Mouse (Mus musculus) left cerebral cortex, adult 2 months (tissue): ENCODE data around the gene Rnf144a. TPM values are rescaled to one million over a fixed set of nuclear protein-coding genes. Genes with fewer than 3 reads are reported as not detected.

Source experiments
- DNase-seq, 2 experiments: peaks; one replicate each; pipeline ENCODE4 v3.0.0; 2021 to 2022; ENCODE audit warnings: low spot score in 2 of 2, mixed read lengths in 1 of 2; ENCODE audit errors: extremely low spot score in 1 of 2
- H3K27ac ChIP-seq: fragments of 200-600 bp; 2 replicates; pipeline ENCODE4 v1.8.1; 2022
- H3K4me3 ChIP-seq: fragments of 200-600 bp; 2 replicates; pipeline ENCODE4 v1.8.1; 2022
- CTCF ChIP-seq: fragments of 200-600 bp; IDR thresholded peaks from 2 replicates; pipeline ENCODE4 v1.8.1; 2022; ENCODE audit warnings: antibody characterized with exemption, mild to moderate bottlenecking, moderate library complexity
- intact Hi-C: fragments of 180-260 bp; cut with DNase I; formaldehyde crosslinking; loops from one replicate; pipeline ENCODE4 v1.15.1; 2025
- total RNA-seq, 2 experiments: library from RNA; stranded (reverse); gene quantifications; 2 replicates each; pipeline ENCODE4 v1.2.3; 2021

The Rnf144a gene
- total RNA-seq, 2 experiments from 2014 or later, result 26.8 to 34.2 TPM

DNA sequence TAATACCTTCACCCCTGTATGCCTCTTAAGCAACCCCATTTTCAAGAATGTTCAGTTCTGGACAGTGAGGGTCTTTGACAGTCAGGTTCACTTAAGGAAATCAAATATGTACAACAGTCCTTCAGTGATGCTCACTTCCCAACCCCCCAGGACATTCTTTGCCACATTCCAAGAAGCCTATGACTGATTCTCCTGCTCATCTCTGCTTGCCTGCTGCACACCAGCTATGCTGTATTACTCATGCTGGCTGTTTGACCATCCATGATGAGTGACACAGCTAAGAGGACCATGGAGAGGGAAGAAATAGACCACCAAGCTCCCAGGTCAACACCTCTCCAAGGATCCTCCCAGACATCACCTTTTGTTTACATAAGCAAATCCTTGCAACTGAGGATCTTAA is 75.2 kb downstream of the Rnf144a start:
- DNase-seq, result no peak
- intact Hi-C loops, result no loop called here
- TF ChIP-seq CTCF, result no peak
- H3K27ac ChIP-seq, result no peak overlapping the region
- H3K4me3 ChIP-seq, result no peak overlapping the region

- no peak overlapping the region for H3K27ac ChIP-seq
- no peak for DNase-seq
- intact Hi-C loops, result no loop called here
- H3K4me3 ChIP-seq, result no peak overlapping the region
- no peak for TF ChIP-seq CTCF
Measured at GRCm38 (mm10) chr12:26339181-26339580, 75.9 kb downstream of the Rnf144a start.

- TF ChIP-seq CTCF, result no peak
- no peak overlapping the region for H3K27ac ChIP-seq
Measured at GRCm38 (mm10) chr12:26333678-26334077, 81.4 kb downstream of the Rnf144a start.

DNA sequence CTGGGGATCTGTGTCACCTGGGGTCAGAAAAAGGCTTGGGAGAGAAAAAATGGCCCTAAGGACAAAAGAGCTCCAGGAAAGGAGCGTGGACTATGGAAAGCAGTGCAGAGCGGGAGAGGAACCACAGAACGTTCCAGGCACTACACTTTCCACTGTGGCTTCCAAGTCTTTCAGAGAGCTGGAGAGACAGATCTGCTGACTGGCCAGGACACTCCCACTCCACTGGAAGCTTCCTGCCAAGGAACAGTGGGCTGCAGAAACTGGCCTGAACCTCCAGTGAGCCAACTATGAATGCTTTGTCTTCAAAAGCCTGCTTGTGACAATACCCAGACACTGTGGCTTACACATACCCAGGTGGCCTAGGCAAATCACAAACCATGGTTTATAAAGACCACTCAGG is 84.0 kb downstream of the Rnf144a start:
- intact Hi-C loops, result no loop called here
- no peak overlapping the region for H3K4me3 ChIP-seq
- peak; percentile 35 to 38 for DNase-seq
- peak overlapping the region; percentile 74 for H3K27ac ChIP-seq
- no peak for TF ChIP-seq CTCF

More at GRCm38 (mm10) chr12:26333678-26334077, 81.4 kb downstream of the Rnf144a start:
- DNase-seq, result no peak
- H3K4me3 ChIP-seq, result no peak overlapping the region
- intact Hi-C loops, result no loop called here

DNA sequence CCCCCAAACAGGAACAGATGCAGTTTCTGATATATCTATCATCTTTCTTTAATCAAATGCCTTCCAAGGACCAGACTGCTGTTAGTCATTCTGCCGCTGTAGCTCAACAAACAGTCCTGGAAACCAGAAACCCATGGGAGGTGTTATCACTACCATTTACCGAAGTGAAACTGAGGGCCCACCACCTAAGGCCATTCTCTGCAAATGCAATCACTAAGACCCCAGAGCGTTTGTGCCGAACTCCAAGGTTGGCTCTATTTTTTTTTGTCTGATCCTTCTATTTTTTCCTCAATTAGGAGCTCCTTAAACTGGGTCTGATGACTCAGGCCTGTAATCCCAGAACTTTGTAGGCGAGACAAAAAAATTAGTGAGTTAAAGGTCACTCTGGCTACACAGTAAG is 85.3 kb downstream of the Rnf144a start:
- Histone ChIP-seq H3K27ac (no peak overlapping the region), H3K4me3 (no peak overlapping the region)
- intact Hi-C loops, result loop anchor here (5.0 kb wide), 1 partner anchor 83 kb away; no protein-coding TSS in a partner anchor
- no peak for DNase-seq
- no peak for TF ChIP-seq CTCF

DNA sequence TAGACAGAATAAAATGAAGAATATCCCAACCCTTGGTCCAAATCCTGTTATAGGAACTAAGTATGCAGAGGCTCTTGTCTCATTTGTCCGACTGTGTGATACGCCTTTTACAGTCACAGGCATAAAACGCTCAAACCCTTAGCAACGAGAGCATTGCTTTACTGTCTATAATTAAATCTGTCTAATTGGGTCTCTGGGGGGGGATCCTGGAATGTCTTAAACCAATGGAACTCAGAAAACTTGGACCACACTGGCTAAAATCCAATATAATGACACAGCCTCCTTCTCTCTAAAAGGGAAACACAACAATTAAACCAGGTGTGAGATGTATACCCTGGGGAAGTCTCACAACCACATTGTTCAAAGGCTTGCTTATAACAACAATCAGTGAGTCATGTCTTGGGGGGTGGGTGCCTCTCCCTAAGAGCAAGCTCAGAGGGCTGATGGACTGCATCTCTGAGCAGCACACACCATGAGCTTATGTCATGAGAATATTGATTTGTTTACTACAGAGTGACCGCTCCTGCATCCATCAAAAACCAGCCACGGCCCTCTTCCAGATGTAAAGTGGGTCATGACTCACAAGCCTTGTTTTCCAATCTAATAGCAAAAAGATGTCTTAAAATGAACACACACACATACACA is 85.9 kb downstream of the Rnf144a start:
- no peak for DNase-seq
- intact Hi-C loops, result loop anchor here (5.0 kb wide), 1 partner anchor 83 kb away; no protein-coding TSS in a partner anchor
- no peak for TF ChIP-seq CTCF
- H3K27ac ChIP-seq, result no peak overlapping the region
- no peak overlapping the region for H3K4me3 ChIP-seq

DNA sequence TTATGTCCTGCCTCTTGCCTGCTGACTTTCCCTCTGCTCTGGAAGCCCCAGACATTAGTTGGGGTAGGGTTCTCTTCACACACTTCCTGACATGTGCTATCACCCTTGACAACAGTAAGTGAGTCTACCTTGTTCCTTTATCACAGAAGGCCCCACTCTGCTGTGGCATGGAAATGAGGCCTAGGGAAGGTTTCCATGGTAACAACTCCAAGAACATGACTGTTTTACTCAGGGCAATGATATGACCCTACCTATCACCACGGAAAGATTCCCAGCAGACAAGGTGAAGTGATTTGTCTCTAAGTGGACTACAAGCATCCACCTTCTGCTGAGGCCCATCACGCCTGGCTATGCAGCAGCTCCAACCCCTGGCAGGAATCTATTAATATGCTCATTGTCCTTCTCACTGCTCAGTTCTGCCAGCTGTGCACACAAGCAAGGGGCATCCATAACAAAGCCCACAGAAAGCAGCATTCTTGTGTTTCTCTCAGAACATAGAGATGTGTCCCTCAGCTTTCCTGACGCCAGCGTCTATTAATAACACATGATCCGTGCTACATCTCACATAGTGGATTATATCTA is 91.2 kb downstream of the Rnf144a start:
- H3K4me3 ChIP-seq, result no peak overlapping the region
- TF ChIP-seq CTCF, result no peak
- H3K27ac ChIP-seq, result peak overlapping the region; percentile 50; the same call in 1 of the 2 replicates
- intact Hi-C loops, result no loop called here
- no peak for DNase-seq

- DNase-seq, result no peak
- TF ChIP-seq CTCF, result no peak
- H3K27ac ChIP-seq, result no peak overlapping the region
- intact Hi-C loops, result no loop called here
- H3K4me3 ChIP-seq, result no peak overlapping the region
Measured at GRCm38 (mm10) chr12:26316261-26316660, 98.8 kb downstream of the Rnf144a start.

DNA sequence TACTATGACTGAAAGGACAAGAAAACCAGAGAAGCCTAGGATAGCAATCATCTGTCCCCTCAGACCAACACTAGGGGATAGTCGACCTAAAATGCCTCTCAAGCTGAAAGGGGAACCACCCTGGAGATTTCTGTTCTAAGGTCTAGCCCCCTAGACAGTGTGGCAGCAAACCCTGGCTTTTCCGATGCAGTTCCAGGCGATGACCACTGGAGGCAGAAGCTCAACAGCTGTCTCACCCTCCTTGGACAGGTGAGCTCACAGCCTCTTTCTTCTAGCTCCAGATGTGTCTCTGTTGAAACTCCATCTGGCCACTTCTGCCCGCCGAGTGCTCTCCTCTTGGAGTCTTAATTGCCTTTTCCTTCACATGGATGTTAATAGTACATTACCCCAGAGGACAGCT is 100.1 kb downstream of the Rnf144a start:
- H3K27ac ChIP-seq, result no peak overlapping the region
- peak; percentile 77 for TF ChIP-seq CTCF
- H3K4me3 ChIP-seq, result no peak overlapping the region
- DNase-seq, result peak; percentile 32 to 37
- intact Hi-C loops, result loop anchor here (2.0 kb wide), 1 partner anchor 100 kb away; the partner anchor contains the start of gene Rnf144a

- DNase-seq, result peak; percentile 55 to 65
- peak; percentile 90 for TF ChIP-seq CTCF
- Histone ChIP-seq H3K4me3 (no peak overlapping the region), H3K27ac (no peak overlapping the region)
- intact Hi-C loops, result no loop called here
Measured at GRCm38 (mm10) chr12:26311548-26311947, 103.5 kb downstream of the Rnf144a start.

GRCm38 (mm10) chr12:26310247-26310646 is 104.8 kb downstream of the Rnf144a start:
- intact Hi-C loops, result no loop called here
- DNase-seq, result no peak
- Histone ChIP-seq H3K27ac (no peak overlapping the region), H3K4me3 (no peak overlapping the region)
- TF ChIP-seq CTCF, result no peak

DNA sequence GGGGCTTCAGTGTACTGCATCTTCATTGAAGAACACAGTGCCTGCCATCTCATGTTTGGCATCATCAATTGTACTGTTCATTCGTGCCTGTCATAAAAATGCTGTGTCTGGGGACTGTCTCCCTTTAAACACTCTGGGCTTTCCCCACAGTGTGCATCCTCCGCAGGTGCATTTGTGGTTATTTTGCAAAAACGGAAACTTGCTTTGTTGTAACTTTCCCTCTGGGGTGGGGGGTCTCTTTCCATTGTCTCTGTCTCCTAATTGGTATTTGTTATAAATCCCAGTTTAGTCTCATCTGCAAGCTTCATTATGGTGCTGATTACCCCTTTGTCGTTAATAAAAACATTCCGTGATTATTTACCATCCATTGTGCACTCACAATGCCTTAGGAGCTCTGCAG is 112.2 kb downstream of the Rnf144a start:
- H3K27ac ChIP-seq, result no peak overlapping the region
- TF ChIP-seq CTCF, result no peak
- H3K4me3 ChIP-seq, result no peak overlapping the region
- DNase-seq, result no peak
- intact Hi-C loops, result no loop called here
